Mouse (Mus musculus): ENCODE measurements around the gene Rasl11b.

- no peak for TF ChIP-seq CTCF (IDR thresholded peaks at IDR 0.05; ENCODE audit: low read depth)
- no peak for TF ChIP-seq EP300 (IDR thresholded peaks at IDR 0.05; ENCODE audit: low read depth)
Observed at GRCm38 (mm10) chr5:74209640-74210039, 14.6 kb downstream of the Rasl11b start.

Data from liver, postnatal 0 days (tissue).